Mouse (Mus musculus) right cerebral cortex, adult 18-20 months (tissue): ENCODE measurements around the gene Efna5.
A peak's percentile ranks its signal among the peaks of the same experiment; 100 is the strongest.

ENCODE experiments used
- DNase-seq: peaks from one replicate; pipeline ENCODE4 v3.0.0; 2022; ENCODE audit warnings: mixed read lengths

Efna5 gene

GRCm38 (mm10) chr17:62745286-62745685, 135.8 kb downstream of the Efna5 start:
- no peak for DNase-seq

- no peak for DNase-seq
Measured at GRCm38 (mm10) chr17:62744239-62744638, 136.9 kb downstream of the Efna5 start.

GRCm38 (mm10) chr17:62741702-62742101, 139.4 kb downstream of the Efna5 start:
- no peak for DNase-seq

DNA sequence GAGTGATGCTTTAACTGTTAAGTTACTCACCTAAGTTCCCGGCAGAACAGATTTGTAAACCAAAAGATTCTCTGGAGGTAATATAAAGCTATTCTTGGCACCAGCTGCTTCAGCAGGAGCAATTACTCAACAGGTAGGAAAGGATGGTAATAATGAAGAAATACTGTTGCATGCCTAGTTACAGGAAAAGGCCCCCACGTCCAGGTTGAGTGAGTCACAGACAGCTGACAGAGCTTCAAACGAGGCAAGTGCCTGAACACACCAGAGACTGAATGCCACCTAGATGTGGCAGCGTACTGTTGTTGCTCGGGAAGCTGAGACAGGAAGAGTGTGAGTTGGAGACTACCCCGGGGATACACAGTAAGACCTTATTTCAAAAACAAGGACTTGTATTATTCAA, 140.1 kb downstream of the Efna5 start:
- DNase-seq, result no peak

DNA sequence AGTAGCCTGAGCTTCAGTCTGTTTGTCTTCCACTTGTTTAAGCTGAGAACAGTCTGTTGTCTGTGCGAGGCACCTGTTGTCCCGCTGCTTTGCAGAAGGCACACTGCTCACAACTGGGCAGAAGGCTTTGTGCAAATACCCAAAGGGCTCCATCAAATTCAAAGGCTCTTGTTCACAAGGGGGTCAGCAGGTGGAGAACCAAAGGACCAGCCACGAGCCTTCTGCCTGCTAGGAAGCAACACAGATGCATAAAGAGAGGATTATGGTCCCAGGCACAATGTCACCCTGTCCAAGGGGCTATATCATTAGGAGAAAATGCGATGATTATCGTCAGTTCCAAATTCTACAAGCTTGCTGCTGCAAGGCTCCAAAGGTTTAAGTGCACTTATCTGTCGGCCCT, 141.1 kb downstream of the Efna5 start:
- DNase-seq, result no peak

DNA sequence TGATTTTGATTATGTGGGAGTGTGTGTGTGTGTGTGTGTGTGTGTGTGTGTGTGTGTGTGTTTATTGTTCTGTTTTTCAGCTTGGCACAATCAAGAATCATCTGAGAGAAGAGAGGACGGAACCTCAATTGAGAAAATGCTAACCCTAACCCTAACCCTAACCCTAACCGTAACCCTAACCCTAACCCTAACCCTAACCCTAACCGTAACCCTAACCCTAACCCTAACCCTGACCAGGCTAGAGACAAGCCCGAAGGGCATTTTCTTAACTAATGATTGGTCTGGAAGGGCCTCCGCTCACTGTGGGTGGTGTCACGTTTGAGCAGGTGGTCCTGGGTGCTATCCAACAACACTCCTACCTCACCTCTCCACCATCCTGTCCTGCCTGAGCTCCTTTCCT, 143.7 kb downstream of the Efna5 start:
- no peak for DNase-seq

- DNase-seq, result no peak
Measured at GRCm38 (mm10) chr17:62735943-62736342, 145.2 kb downstream of the Efna5 start.

DNA sequence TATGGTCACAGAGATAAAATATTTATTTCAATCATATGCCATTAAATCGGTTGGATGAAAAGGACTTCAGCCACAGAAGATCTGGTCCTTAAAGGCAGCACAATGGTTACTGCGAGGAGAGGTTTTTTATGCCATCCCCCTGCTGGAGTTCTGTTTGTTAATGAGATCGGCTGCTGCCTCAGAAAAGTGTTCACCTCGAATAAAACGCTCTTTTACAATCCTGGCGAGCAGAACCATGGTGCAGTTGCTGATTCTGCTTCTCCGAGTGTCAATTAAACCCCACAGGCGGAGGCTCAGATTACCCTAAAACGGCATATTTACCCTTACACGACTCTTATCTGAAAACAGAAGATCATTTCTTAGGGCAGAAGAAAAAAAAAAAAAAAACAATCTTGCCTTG, 146.2 kb downstream of the Efna5 start:
- no peak for DNase-seq

GRCm38 (mm10) chr17:62734067-62734466, 147.1 kb downstream of the Efna5 start:
- DNase-seq, result no peak

DNA sequence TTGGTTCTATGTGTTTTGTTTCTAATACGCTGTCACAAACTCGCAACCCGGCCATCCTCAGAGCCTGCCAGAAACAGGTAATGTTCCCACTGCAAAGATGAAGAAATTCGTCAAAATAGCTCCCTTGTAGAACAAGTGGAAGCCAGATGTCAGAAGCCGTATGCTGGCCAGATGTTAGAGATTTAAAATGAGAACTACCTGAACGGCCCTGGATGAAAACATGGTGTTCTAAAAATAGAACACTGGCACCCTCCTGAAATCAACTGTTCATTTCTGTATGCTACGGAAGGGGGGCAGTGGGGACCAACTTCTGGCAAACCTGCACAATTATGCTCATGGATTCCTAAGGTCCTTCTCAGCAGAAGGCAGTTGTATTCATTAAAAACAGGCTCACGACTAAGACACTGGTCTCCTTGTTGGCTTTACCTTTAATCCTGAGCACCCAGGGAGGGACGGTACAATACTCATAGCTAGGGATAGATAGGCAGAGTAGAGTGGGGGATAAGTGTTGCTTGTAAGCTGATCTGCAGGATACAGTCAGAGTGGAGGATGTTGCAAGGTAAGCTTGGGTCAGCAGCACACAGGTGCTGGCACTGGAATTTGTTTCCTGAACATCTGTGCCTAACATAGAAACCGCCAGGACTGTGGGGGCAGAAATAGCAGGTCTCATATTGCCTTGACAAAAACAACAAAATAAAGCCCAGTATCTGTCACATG, 151.2 kb downstream of the Efna5 start:
- no peak for DNase-seq

DNA sequence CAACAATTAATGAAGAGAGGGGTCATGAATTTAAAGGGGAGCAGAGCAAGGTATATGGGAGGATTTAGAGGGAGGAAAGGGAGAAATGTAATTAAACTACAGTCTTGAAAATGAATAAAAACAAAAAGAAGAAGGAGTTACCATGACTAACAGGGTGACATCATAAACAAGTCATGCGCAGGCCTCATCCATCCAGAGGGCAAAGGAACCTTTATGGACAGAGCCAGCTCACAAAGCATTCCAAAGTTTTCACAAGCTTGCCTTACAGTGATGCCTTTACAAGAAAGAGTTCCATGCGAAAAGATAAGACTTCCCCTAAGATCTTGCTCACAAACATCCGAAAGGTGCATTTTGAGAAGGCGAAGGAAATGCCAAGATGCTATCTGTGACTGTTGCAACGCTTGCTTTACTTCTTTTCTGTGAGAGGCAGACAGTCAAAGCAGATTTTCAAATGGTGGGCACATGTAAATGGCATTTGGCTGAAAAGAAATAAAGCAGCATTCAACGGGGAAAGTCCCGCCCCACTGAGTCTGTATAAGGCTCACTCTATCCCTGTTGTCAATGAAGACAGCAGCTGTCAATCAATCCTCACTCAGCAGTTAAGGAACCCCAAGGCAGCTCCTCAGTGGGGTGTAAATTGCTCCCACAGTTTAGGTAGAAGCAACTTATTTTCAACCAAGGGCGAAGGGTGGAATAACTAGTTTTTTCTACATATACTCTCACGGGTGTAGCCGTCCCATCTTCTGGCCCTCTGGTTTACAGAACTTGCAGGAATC, 152.8 kb downstream of the Efna5 start:
- DNase-seq, result no peak

- DNase-seq, result no peak
Measured at GRCm38 (mm10) chr17:62726102-62726501, 155.0 kb downstream of the Efna5 start.

- no peak for DNase-seq
Measured at GRCm38 (mm10) chr17:62722962-62723361, 158.2 kb downstream of the Efna5 start.

DNA sequence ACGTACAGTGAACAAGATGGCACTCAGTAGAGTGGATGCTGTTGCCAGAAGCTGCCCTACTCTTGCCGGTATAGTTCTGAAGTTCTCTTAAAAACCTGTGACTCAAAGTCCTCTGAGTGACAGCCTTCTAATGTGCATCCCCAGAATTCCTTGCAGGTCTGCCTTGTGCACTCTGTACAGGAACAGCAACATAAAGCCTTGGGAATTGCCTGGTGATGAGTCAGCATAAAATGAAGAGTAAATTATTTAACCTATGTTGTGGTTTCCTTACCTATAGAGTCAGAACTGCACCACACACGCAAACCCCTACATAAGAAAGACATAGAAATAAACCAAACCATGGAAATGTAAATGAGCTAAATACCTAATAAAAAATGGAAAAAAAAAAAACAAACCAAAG, 159.5 kb downstream of the Efna5 start:
- DNase-seq, result no peak

DNA sequence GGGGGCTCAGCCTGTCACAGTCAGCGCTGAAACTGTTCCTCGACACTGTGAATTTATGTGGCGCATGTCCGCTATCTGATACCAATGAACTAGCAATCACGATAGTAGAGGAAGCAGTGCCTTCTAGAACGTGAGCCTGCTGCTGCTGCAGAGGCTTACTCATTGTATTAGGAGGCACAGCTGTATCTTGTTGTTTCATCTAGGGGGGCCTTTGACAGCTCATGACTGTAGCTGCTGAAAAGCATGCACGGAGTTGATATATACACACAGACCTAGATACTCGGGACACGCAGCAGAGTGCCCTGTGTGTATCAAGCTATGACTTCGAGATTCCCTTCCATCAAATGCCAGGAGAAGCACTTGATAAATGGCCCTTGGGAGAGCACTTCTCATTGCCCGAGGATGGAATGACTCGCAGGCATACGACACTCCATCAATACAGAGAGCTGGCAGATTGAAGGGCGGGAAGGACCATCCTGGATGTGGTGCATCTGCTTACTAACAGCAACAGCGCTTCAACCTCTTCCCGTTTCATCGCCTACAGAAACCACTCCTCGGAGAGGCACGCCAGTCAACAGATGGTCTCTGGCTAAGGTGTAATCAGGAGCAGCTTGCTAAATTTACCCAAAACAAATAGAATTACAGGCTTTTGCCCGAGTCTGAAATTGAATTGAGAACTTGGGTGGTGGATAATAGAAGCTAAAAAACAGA, 160.2 kb downstream of the Efna5 start:
- DNase-seq, result peak; percentile 62

GRCm38 (mm10) chr17:62717426-62718131, 163.5 kb downstream of the Efna5 start:
- DNase-seq, result no peak

DNA sequence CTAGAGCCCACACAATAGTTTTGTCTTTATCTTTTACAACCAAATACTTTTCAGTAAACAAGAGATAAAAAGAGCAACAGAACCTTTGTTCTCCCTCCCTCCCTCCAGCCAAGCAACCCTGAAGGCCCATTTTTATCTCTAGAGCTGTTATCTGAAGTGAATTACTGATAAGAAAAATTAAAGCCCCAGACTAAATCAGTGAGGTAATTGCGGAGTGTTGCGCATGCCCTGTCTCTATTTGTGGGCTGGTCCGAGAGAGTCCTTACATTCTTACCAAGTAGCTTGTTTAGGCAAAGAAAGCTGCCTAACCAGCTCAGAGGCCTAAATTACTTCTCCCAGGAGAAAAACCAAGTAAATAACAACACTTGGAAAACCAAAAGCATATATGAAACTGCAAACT, 167.7 kb downstream of the Efna5 start:
- DNase-seq, result no peak

DNA sequence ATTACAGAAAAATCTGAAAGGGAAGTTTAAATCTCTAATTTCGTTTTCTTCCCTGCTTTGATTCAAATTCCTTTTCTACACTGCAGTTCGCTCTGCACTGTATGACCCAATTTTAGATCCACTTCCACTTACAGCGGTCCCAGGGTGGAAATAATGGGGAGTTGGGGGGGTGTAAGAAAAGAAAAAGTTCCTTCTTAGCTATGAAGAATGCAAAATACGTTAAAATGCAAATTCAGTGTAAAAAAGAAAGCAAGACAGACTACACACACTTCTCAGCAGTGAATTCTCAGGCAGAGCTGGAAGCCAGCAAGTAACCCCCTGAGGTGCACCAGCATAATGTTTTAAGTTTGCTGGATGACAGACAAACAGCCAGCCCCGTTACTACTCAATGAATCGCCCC, 174.7 kb downstream of the Efna5 start:
- no peak for DNase-seq

DNA sequence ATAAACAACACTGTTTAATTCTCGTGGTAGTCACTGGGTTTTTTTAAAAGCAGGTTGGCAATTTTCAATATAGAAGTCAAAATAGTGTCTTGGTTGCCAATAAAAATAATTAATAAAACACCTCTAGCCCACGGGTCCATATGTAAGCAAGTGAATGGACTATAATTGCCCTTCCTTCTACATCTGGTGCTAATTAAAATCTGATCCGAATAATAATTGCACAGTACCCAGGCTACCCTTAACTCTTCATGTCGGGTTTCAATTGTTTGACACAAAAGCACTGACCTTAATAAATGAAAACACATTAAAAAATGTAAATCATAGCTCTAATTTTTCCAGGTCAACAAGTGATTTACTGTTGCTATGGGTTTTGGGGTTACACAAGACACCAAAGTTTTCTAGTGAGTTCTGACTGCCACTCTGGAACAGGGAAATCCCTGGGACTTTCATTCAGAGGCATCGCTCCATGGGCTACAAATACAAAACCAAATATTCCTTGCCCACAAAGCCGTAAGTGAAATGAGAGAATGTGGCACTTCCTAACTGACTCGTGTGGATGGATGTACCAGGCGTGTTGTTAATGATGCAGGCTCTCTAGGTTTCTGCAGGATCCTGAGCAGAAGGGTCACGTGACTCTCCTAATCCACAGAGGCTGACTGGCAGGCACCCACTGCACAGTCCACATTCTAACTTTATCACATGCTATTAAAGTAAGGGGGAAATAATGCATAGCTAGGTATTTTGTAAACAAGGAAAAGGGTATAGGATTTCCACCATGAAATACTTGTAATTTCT, 178.9 kb downstream of the Efna5 start:
- DNase-seq, result no peak

DNA sequence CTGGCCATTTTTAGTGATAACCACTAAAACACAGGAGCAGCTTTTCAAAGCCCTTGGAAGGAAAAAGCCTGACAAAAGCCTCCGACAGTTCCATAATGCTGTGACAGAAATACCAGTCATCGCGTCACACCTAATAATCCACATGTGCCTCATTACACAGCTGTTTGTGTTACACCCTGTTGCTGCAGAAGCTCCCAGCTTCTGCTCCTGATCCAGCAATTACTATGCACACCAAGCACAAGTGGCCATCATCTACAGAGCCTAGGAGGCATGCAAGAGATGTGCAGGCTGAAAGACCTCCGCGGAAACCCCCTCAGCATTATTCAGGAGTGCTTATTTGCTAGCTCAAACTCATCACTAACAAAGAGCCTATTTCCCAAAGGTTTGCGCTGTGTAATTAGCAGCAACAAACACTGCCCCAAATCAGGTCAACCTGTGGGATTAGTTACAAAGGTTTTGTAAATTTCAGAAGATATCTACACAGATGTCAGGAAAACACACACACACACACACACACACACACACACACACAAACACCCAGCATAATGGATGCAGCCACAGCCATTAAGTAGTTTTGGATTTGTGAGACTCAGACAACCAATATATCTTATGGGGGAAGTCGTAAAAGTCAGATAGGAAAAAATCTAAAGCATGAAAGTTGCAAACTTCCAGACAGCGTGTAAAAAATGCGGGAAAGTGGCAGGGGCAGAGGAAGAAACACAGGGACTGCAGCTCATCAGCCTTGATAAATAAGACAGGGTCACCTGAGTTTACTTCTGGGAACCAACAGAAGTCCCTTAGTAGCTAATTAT, 180.1 kb downstream of the Efna5 start:
- DNase-seq, result no peak

DNA sequence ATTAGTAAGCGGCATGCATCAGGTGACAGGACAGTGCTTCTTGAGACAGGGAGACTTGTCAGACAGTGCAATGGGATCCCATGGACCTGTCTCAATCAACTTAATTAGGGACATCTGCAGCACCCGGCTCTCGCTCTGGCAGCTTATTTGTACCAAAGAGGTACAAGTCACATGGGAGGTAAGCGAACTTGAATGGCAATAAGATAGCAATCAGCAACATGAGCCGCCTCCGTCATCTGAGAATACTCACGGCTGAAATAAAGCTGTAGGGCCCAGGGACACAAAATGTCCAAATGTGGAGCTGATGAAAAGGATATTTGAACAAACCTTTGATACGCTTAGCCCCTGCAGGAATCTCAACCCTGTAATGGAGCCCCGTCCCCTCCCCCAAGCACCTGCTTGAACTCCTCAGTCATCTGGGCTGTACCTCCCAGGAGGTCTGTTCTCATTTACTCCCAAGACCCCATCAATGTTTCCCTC, 186.1 kb downstream of the Efna5 start:
- no peak for DNase-seq
